Mouse (Mus musculus): ENCODE results near the gene Cav2. TPM values are rescaled to one million over a fixed set of nuclear protein-coding genes. Genes with fewer than 3 reads are reported as not detected.

Gene Cav2
- total RNA-seq (2015) (0.74 and 1.1 TPM in 2 replicates), total RNA-seq (2017) (0.37 and 0.78 TPM in 2 replicates)

DNA sequence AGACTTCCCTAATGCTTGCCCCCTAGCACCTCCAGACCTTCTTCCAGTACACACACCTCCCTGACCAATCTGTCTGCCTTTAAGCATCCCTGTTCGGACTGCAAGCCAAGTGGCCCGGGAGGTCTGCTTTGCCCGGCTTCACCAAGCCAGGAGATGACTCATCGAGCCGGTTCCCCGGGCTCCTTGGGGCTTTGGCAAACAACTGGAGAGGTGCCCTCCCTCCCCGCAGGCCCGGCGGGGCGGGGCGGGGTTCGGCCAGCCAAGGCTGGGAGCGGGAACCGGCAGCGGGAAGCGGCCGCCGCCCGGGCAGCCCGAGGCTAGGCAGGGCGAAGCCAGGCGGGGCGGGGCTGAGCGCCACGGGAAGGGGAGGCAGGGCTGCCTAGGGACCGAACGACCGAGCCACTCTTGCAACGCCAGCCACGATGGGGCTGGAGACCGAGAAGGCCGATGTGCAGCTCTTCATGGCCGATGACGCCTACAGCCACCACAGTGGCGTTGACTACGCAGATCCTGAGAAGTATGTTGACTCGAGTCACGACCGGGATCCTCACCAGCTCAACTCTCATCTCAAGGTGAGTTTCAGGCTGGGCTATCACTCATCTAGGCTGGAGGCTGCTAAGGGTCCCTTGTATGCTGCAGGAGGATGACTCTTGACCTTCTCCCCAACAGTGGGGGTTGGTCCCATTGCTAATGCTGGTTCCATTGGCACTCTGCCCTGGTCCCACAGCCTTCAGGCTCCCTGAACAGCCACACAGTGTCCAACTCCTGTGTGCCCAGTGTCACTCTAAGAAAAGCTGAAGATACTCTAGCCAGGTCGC is at the start of gene Cav2:
Gene Cav2, plus strand, starts transcription at position 247 of the 818 bp plus-strand sequence.
- ATAC-seq (replicated peaks; ENCODE audit: poor library complexity), result peak; percentile 74

DNA sequence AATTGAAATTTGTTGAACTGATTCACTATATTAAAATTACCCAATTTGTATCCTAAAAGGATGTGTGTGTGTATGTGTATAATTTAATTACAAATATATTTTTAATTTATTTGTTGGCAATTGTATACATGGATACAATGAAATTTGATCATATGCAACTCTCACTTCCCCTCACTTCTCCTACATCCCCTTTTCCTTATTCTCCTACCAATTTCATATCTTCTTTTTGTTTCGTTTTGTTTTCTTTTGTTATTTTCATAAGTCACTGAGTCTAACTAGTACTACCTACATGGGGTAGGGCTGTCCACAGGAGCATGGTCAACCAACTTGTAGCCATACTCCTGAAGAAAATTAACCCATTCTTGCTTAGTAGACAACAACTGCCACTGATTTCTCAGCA is 41.3 kb upstream of the Cav2 start:
- ATAC-seq (replicated peaks; ENCODE audit: poor library complexity), result peak; percentile 44

- ATAC-seq (replicated peaks; ENCODE audit: poor library complexity), result no peak
Measured at GRCm38 (mm10) chr6:17241013-17241412, 40.0 kb upstream of the Cav2 start.

DNA sequence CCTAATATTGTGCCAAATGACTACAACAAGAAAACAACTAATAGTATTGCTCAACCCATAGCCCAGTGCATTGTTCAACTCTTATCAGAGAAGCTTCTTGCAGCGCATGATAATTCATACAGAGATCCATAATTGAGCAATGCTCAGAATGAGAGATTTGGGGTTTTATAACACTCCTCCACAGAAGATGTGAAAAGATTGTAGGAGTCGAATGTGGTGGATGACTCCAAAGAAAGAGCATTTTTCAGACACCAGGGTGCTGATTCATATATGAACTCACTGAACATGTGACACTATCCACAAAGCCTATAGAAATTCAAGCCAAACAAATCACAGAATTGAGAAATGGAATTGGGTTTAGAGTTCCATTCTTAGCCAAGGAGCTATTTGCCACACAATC is 34.0 kb upstream of the Cav2 start:
- ATAC-seq (replicated peaks; ENCODE audit: poor library complexity), result no peak

- peak; percentile 48; the same call in 1 of the 2 replicates for ATAC-seq (replicated peaks; ENCODE audit: poor library complexity)
Measured at GRCm38 (mm10) chr6:17247673-17248072, 33.3 kb upstream of the Cav2 start.

GRCm38 (mm10) chr6:17248241-17248640 is 32.7 kb upstream of the Cav2 start:
- ATAC-seq (replicated peaks; ENCODE audit: poor library complexity), result no peak

DNA sequence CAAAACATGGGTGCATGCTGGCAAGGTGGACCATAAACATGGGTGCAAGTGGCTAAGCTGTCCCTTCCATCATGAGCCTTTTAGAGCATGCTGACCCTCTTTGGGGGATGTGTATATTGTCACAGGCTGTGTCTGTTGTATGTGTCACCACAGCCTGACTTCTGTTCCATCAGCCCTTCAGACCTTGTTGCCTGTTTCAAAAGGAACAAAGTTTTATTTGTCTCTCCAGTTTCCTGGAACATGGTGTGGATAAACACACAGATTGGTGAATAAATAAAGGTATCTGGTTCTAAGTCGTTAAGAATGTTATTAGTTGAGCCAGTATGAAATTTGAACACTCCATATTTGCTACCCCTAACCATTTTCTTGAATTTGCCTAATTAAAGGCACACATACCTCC is 29.0 kb upstream of the Cav2 start:
- no peak for ATAC-seq (replicated peaks; ENCODE audit: poor library complexity)

DNA sequence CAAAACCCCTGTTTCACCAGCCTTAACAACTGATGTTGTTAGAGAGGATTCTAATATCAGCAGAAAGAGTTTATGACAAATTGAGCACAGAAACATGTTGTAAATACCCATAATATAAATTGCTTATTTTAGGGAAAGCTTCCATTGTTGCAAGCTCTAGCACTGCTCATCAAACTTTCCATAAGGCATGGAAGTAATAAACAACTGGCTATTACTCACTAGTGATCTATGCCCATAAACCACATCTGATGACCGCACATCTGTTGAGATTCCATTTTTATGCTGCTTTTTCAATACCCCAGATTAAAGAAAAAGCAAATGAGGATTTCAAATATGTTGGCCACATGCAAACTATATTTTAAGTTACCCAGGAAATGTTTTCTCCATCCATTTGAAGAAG is 22.8 kb upstream of the Cav2 start:
- no peak for ATAC-seq (replicated peaks; ENCODE audit: poor library complexity)

DNA sequence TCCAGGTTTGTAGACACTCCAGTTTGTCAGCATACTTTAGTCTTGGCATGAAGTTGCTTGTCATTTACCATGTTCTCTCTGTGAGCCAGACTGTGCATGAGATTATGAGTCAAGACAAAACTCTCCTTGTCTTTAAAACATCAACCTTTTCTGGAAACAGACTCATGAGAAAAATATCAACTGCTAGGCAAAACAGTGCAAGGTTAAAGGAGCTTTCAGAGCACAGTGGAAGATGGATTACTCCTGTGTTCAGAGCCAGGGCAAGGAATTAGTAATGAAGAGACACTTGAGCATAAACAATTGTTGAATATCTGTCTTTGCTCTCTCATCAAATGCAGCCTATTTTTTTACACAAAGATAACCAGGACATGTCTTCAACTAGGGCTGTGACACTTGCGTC is 22.1 kb upstream of the Cav2 start:
- no peak for ATAC-seq (replicated peaks; ENCODE audit: poor library complexity)

DNA sequence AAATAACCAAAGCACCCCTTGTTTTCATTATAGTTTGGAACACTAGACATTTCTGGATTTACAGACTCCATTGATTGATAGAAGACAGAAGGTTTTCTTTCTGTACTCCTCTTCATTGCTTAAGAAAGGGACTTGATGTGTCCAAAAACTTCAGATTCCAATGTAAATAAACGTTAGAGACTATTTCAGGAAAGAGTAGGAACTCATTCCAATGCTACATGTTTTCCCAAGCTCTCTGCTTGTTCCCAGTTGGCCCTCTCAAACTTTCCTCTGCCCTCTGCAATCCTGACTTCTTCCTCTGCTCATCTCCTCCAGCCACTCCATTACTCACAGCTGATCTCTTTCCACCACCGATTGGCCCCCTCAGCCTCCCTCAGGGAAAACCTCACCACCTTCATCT is 18.2 kb upstream of the Cav2 start:
- no peak for ATAC-seq (replicated peaks; ENCODE audit: poor library complexity)

DNA sequence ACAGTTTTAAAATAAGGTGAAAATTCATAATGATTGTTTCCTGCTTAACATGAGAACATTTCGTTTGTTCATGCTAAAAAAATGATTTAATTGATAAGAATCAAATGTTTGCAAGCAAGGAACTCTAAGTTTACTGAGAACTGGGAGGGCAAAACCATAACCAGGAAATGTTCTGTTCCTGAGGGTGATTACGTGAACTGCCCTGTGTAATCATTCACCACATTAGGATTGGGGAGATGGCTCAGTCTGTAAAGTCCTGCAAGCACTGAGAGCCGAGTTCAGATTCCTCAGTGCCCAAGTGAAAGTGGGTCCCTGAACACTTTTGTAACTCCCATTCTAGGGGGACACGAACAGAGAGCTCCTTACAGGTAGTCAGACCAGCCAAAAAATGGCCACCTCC is 15.9 kb upstream of the Cav2 start:
- no peak for ATAC-seq (replicated peaks; ENCODE audit: poor library complexity)

GRCm38 (mm10) chr6:17266466-17266865 is 14.5 kb upstream of the Cav2 start:
- ATAC-seq (replicated peaks; ENCODE audit: poor library complexity), result no peak

DNA sequence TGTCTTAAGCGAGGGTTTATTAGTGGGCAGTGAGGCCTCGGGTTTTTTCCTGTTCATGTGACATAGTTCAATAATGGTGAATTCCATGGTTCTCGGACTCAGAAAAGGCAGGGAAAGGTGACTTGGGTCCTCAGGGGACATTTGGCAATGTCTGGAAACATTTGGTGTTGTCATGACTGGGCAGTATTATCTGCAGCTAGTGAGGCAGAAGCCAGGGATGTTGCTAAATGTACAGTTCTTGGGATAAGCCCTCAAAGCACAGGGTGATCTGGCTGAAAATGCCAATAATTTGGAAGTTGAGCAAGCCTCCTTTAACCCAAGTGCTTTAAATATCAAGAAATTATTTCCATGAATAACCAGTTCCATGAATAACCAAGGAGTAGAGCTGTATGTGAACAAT is 2.6 kb upstream of the Cav2 start:
- no peak for ATAC-seq (replicated peaks; ENCODE audit: poor library complexity)

- peak; percentile 42 for ATAC-seq (replicated peaks; ENCODE audit: poor library complexity)
Measured at GRCm38 (mm10) chr6:17281757-17282092, 740 bp downstream of the Cav2 start.

- ATAC-seq (replicated peaks; ENCODE audit: poor library complexity), result no peak
Measured at GRCm38 (mm10) chr6:17282159-17282558, 1.2 kb downstream of the Cav2 start.

GRCm38 (mm10) chr6:17283834-17284233 is 2.8 kb downstream of the Cav2 start:
- ATAC-seq (replicated peaks; ENCODE audit: poor library complexity), result peak; percentile 55

DNA sequence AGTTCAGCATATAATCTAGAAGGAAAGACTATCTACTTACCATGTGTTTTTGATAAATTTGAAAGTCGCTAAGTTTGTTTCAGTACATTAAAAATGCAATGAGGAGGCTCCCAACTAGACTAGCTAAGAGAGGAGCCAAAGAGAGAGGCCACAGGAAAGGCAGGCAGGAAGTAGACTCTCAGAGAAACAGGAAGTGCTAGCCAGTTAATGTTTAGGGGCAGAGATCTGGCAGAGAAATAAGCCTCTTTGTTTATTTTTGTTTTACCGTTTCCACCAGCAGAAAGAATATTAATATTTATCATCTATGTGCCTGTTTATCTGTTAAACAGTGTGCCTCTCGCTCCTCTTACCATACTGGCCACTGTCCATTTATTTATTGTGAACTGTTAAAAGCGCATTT is 5.4 kb downstream of the Cav2 start:
- ATAC-seq (replicated peaks; ENCODE audit: poor library complexity), result peak; percentile 76

GRCm38 (mm10) chr6:17295116-17295515 is 14.1 kb downstream of the Cav2 start:
- ATAC-seq (replicated peaks; ENCODE audit: poor library complexity), result no peak

- peak; percentile 55 for ATAC-seq (replicated peaks; ENCODE audit: poor library complexity)
Measured at GRCm38 (mm10) chr6:17305954-17306601, 25.1 kb downstream of the Cav2 start, which contains the start of gene Cav1. Gene Cav1 (plus strand): TSS chr6:17306335.

DNA sequence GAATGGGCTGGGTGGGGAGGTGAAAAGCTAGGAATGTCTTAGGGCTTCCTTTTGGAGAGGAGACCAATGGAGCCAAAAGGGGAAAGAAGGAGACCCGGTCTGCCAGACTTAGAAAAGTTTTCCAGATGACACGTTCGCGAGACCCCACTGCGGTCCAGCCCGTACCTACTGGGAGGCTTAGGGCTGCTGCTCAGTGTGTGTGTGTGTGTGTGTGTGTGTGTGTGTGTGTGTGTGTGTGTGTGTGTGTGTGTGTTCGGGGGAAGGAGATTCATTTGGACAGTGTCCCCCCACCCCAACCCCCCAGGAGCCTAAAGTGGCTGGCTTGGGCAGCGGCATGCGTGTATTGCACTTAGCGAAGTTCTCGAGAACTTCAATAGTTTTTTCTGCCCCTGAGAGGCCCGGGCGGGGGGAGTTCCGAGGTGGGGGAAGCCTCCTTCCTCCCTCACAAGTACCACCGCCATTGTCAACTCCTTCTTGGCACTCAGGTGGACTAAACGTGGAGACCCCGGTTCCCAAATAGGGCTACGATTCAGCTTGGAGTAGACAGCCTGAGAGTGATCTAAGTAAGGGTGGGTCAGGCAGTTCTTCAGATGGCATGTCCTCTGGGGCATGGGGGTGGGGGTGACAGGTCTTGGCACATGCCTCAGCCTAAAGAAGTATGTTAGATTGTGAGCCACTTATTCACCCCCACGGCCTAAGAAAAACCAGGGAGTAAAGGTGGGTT is 25.8 kb downstream of the Cav2 start:
- ATAC-seq (replicated peaks; ENCODE audit: poor library complexity), result no peak

- ATAC-seq (replicated peaks; ENCODE audit: poor library complexity), result peak; percentile 96
Measured at GRCm38 (mm10) chr6:17307461-17308115, 26.6 kb downstream of the Cav2 start.

Measured in megakaryocyte progenitor cell, adult 5-6 weeks (primary cell).